Mouse (Mus musculus) lung, postnatal 14 days (tissue): ENCODE measurements around the gene Ttc41.
A peak's percentile ranks its signal among the peaks of the same experiment; 100 is the strongest.

Experiments
- DNase-seq: peaks from one replicate; pipeline ENCODE4 v3.0.0; 2021

Gene Ttc41

DNA sequence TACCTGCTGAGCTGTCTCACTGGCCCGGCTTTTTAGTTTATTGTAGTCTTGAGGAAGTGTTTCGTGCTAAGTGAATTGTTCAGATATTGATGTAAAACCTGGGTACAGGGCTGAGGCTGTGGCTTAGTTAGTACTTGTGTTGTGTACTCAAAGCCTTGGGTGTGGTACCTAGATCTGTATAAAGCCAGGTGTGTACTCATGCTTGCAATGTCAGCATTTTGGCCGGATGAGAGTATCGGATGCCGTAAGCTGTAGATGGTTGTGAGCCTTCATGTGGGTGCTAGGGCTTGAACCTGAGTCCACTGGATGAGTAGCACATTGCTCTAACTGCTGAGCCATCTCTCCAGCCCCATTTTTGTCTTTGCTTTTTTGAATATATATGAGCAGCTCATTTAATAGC is 80.5 kb downstream of the Ttc41 start:
- no peak for DNase-seq

DNA sequence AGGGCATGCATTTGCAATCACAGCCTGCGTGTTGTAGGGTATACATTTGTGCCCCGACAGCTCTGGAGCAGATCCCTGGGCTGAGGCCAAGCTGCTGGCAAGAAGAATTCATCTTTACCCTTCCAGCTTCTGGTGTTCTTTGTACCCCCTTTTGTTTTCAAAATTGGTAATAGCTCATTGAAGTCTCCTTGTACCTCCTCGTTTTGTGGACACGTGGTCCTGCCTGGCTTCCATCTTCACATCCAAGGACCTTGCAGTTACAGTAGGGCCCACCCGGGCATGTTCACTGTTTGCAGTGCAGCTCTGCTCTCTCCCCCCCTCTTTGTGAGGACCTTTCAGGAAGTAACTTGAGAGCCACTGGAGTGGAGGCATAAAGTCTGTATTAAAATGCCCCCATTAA is 82.6 kb downstream of the Ttc41 start:
- no peak for DNase-seq

DNA sequence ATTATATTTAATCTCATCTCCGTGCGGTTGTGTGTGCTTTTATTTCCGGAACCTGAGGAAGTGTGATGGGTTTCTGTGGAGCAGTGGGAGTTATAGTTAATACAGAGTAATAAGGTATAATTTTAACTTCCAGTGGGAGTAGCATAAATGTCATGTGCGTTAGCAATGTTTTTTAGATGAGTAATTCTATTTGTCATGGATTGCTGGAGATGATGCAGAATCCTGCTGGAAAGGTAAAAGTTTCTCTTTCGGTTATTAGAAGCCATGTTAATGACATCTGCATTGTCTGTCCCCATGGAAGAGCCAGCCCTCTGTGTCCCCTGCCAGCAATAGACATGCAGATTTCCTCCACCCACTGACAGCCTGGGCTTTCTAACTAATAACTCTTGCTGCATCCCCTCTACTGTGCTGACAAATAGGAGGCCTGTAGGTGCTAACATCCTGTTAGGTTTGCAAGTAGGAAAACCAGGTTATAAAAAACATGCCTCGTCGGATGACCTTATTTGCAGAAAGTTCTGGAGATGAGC is 83.6 kb downstream of the Ttc41 start:
- no peak for DNase-seq

DNA sequence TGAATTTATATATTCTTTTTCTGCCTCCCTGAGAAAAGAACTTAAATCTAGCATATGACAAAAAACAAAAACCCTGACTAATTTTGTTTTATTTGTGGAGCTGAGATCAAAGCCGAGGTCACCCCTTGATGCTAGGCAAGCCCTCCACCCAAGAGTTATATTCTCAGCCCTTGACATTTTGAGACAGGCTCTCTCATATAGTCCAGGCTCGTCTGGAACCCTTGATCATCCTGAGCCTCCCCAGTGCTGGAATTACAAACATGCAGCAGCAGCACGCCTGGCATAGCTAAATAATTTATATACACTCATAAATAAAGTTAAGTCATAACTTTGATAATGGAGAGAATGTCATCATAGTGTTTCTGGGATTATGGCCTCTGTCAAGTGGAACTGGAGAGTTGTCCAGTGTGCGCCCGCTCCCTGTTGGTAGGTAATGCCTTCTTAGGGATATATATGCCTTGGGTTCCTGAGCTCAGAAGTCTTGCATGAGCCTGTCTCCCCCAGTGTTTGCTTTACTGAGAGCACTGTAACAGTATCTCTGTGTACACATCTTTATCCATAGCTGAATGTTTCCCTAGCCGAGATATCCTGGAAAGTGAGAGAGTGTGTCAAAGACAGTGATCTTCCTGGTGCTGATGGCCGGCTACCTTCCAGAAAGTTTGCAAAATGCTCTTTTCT is 86.0 kb downstream of the Ttc41 start:
- DNase-seq: no peak

DNA sequence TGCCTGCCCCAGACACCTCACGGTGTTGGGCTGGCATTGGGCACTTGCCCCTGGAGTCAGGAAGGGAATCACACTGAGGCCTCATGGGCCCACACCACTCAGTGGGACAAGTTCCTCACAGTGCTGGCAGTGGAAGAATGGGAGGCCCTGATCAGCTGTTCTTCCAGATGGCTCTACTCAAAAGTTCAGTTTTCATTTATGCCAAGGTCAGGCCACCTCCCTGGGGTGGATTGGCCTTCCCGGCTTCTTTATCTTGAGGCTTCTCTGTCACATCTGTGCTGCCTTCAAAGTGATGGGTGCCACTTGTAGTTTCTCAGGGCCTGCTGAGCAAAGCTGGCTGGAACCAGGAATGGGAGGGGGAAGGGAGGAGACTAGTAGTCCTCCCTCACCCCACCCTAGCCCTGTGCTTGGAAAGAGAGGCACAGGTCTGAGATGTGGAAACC is 87.9 kb downstream of the Ttc41 start:
- DNase-seq: peak; percentile 34

DNA sequence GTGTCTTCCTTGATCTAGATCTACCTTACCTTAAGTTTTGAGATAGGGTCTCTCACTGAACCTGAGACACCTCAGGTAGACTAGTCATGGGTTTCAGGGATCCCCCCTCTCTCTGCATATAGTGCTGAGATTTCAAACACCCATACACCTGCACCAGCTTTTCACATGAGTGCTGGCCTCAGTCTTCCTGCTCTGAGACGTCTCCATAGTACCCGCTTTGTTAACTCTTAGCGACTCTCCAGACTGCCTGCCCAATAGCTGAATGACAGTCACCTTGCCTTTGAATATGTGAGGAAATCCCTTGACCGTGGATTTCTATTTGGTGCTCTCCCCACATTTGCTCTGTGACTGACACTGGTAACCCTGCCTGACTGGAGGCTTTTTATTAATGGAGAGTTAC is 88.6 kb downstream of the Ttc41 start:
- no peak for DNase-seq

DNA sequence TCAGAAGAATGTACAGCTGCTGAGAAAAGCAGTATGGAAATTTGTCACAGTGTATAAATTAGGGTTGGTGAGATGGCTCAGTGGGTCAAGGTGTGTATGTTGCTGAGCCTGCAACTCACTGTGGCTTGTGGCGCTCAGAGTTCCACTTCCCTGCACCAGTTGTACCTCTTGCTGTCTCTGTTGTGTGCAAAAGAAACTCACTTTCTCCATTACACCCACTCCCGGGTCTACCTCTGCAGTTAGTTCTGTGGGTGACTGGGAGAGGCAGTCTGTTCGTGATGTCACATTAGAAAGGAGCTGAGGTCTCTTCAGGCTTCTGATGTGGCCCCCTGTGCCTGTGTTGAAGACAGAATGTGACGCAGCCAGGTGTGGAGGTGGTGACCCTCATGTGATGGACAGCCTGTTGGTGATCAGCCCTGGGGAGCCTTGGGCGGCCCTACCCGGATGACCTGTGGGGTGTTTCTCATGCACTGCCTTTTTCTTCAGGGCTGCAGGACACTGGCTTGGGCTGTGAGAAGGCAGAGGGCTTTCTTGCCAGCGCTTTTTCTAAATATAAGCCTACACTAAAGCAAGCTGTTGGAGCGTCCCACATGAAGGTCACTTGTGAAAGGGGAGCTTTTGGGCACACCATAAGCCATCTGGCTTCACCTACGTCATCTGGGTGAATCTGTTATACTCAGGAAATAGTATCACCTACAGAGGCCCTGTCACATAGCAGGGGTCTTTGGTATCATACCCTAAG is 89.4 kb downstream of the Ttc41 start:
- DNase-seq: no peak

DNA sequence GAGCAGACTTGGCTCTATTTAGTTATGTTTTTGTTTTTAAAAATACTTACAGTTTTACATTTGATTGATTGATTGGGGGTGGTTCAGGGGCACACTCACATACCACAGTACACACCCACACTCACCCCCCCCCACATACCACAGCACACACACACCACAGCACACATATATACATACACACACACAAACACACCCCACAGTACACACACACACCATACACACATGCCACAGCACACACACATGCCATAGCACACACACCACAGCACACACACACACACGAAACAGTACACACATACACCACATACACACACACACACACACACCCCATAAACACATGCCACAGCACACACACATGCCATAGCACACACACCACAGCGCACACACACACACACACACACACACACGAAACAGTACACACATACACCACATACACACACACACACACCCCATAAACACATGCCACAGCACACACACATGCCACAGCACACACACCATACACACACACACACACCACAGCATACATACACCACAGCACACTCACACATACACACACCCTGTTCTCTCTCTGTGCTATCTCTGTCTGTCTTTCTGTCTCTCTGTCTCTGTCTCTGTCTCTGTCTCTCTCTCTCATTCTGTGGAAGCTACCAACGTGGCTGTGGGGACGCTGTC is 90.6 kb downstream of the Ttc41 start:
- no peak for DNase-seq

DNA sequence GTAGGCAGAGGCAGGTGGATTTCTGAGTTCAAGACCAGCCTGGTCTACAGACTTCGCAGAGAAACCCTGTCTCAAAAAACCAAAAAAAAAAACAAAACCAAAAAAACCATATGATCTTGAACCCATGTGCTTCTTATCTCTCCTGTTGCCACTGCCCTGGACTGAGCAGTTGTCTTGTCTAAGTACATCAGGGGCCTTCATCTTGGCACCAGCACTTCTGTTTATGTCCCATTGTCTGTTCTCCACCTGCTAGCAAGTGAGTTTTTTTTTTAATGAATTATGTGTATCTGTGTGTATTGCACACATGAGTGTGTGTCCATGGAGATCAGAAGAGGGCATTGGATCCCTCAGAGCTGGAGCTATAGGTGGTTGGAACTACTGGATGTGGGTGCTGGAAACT is 101.8 kb downstream of the Ttc41 start:
- DNase-seq: no peak

DNA sequence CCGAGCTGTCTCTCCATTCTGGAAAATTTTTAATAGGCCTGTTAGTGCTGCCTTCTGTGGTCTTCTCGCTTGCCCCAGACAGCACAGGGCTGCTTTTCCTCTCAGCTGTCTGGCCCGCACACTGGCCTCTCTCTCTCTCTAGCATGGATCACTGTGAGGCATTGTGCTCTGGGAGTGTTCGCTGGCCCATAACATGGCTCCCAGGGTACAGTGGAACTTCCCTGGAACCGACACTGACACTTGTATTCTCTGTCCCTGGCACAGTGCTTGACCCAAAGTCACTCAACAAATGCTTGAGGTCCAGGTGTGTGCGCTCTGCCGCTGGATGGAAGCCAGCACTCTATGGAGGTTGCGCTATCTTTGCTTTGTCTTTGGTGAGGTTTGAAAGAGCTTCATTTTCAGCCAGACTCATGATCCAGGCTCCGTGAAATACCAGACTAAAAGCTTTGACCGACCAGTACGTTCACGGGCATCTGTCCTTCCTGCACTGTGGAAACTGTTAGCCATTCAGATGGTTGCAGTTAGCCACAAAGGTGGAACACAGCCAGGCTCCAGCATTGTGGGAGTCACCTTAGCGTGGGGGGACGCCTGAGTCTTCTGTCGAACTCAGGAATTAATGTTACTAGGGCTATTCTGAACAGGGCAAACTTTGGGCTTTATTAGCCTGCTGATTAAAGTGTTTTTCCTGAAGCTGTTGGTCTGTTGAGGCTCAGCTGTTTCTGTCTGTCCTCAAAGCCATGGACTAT is 102.6 kb downstream of the Ttc41 start:
- DNase-seq: no peak

DNA sequence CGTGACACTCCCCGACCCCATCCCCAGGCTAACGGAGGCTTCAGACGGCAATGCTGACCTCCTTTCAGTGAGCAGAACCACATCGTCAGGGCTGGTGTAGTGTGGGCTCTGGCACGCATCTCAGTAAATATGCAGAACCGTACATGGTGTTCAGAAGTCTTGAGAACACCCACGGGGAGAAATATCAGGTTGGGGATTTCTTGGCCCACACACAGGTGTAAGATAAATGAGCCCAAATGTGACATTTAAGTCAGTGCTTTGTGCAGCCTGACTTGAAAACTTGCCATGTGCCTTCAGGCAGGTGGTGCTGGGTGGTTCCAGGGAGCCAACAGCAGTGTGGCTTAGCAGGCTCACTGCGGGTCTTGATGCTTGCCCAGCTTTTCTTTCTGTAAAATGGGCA is 104.4 kb downstream of the Ttc41 start:
- no peak for DNase-seq

DNA sequence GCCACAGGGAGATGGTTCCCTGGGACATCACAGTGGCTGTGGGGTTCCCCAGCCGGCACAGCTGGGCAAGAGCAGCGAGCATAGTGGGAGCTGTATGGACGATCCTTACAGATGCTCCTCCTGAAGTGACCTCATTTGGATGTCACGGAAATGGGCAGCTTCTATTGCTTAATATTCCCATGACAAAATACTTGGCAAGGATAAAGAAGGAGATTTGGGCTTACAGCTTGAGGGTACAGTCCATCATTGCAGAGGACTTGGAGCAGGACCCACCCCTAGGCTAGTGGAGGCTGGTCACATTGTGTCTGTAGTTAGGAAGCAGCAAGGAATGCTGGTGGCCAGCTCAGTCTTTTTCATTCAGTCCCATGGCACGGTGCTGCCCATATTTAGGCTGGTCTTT is 105.0 kb downstream of the Ttc41 start:
- no peak for DNase-seq

DNA sequence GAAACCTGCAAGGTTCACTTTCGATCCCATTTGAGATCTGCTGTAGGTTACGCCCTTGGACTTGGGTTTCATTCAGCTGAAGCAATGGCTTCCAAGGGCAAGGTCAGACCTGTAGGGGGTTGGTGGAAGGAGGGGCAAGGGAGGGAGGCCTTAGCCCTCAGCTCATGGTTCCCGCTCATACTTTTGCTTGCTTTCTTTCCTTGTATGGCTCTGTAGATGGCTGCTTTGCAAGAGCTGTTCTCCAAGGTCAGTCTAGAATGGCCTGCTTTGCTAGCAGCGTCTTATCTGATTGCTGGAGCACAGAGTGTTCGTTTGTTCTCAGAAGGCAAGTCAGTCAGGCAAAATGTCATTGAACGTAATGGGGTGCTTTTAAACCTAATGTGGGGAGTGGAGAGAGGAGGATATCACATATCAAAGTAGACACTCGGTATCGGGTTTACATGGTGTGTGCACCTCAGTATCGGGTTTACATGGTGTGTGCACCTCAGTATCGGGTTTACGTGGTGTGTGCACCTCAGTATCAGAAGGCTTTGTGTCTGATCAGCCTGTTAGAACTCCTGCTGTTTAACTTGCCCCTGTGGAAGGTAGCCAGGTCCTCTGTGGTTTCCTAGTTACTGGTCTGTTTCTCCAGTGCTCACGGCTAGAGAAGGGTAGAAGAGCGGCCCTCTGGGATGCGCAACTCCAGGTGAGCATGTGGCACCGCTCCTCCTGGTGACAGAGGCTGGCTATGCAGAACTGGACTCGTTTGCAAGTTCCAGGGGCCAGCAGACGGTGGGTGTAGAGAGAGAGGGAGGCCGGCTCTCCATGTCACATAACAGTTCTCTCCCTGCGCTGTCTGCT is 108.9 kb downstream of the Ttc41 start:
- no peak for DNase-seq

DNA sequence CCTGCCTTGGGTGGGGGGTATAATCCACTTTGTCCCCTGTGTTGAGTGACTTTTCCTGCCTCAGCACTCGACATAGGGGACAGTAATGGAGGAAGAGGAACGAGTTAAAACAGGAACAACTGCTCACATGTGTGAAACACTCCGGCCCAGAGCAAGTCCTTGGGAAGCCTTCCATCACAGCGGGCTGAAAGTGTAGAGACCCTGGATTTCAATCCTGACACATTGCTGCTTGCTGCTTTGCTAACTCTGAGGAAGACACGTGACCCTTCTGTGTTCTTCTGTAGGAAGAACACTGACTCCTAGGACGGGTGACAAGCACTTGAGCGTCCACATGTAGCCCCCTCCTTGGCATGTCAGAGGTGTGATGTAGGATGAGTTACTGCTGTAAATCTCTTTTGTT is 109.5 kb downstream of the Ttc41 start:
- no peak for DNase-seq

DNA sequence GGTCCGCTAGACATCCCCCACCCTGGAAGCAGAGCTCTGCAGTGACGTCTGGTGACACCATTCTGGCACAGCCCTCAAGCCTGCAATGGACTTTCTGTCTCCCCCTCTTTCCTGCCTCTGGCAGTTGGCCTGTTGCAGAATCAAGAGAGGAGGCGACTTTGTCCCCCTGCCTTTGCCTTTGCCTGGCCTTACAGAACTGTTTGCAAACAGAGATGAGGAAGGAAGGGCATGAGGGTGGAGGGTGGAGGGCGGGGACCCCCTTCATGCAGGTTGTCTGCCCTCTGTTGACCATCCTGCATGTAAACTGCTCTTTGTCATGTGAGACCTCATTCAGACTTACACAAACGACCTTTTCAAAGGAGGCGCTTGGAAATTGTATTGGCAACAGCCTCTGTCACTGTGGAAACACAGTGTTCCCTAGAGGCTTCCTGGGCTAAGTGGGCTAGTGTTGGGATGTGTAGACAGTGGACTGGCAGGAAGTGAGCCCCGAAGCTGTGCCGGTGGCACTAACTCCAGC is 114.1 kb downstream of the Ttc41 start:
- DNase-seq: peak; percentile 40

DNA sequence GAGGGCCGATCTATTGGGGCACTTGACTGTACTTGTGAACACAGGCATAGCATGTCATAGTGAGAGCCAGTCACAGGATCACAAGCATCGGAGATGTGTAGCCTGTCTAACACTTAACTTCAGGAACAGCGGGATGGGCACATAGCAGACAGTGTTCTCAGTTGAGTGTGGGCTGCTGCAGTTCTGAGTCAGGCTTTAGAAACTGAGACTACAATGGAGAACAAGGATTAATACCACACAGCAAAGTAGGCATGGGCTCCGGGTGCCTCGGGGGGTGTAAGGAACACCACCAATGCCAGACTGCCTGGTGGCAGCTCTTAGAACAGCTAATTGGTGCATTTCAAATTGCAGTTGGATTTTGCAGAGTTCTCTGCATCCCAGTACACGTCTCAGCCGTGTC is 115.4 kb downstream of the Ttc41 start:
- no peak for DNase-seq

DNA sequence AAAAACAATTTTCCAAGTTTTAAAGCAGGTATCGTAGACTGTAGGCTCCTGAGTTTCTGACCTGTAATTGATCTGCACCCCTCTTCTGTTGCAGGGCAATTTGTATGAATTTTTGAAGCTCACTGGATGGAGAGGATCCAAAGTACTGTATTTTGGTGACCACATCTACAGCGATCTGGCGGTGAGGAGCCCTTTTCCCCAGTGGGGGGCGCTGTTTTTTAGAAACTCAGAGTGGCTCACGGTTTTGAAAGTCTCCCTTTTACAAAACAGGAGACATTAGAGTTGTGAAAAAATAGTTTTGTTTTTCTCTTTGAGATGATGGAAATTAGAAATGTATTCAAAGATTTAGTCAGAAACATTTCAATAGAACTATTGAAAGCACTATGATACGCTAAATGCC is 118.5 kb downstream of the Ttc41 start:
- DNase-seq: no peak

DNA sequence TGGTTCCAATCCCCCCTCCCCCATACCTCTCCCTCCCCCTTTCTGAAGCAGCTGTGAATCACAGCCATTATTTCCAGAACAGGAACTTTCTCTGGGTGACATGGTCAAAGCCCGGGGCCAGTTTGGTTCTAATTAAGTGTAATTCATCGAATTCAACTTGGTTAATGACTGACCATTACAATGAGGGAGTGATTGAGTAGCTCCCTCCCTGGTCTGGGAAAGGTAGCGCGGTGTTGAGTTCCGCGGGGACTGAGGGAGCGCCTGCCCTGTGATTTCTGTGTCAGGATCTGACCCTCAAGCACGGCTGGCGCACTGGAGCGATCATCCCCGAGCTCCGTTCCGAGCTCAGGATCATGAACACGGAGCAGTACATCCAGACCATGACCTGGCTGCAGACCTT is 119.3 kb downstream of the Ttc41 start:
- no peak for DNase-seq

DNA sequence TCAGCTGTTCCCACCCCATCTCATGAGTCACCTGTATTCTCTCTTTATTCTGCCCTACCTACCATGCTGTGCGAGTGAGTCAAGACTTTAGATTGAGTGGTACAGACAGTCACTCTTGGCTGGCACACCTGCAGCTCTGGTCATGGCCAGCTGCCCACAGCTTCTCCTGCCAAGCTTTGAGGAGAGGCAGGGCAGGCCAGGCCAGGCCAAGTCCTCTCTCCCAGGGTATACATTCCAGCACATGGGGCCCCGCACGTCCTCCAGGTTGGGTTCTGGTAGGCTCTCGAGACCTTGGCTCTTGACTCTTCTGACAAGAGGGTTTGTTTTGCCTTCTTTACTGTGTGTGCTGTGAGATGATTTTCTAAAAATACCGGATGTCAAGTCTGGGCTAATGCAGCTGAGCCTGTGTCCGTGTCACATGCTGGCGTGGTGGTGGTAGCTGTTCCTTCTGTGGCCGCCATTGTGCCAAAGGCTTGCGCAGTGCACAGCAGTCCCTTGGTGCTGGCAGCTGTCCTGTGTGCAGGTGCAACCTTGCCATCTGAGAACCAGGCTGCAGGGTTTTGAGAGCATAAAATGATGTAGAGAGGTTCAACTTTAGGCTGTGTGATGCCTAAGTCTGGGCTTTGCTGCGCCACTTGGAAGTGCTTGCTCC is 120.4 kb downstream of the Ttc41 start:
- peak; percentile 77 for DNase-seq
